Mouse (Mus musculus) activated CD4-positive, CD25-positive, alpha-beta regulatory T cell (primary cell): Measurements from ENCODE around the gene Sprr2f. TPM values are rescaled to one million over a fixed set of nuclear protein-coding genes. Genes with fewer than 3 reads are reported as not detected.

Experiments used
- polyA plus RNA-seq, 2 experiments: library from polyadenylated mRNA; unstranded; fragments of 100-300 nt; shearing (Covaris generic); gene quantifications; one replicate each; pipeline ENCODE4 v1.2.1; 2017

Gene Sprr2f
- not detected for polyA plus RNA-seq

DNA sequence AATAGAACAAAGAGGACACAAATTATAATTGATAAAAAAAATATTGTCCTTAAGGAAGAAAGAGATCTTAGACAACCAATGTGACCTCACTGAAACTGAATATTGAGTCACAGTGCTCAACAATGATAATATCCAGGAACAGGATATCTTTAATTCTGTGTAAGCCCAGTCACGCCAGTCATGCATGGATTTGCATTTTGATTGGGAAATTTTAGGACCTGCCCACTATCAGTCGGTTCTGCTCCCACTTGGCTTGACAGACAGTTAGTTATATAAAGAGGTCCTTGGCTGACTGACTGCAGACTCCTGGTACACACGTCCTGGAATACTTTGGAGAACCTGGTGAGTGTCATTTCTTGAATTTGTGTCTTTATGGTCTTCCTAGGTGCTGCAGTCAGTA is at the start of gene Sprr2f:
Gene Sprr2f (plus strand): TSS at position 301 of the 400 bp plus-strand sequence.

DNA sequence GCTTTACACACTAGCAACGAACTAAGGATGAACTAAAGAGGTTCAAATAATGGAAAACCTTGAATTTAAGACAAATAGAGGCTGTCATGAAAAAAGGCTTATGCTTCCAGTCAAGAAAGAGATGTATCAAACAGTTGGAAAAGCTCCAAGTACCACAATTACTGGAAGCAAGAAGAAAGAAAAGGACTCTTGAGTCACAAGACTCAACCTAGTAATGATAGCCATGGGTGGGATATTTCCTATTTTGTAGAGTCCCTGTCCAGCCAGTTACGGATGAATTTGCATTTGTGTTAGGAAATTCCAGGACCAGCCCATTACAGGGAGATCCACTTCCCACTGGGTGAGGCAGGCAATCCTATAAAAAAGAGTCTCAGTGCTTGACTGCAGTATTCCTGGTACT is 48.7 kb upstream of the Sprr2f start, which contains the start of gene Sprr2b:
Gene Sprr2b (plus strand): TSS at position 301 of the 400 bp plus-strand sequence.

DNA sequence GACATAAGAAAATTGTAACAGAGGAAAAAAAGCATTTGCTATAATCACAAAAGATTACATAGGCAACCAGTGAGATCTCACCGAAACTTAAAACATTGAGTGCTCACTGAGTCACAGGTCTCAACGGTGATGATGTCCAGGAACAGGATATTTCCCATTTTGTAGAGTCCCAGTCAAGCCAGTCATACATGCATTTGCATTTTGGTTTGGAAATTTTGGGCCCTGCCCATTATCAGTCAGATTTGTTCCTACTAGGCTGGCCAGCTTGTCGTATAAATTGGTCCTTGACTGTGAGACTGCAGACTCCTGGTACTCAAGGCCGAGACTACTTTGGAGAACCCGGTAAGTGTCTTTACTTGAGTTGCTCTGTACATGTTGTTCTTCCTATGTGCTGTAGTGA is 26.1 kb upstream of the Sprr2f start, which contains the start of gene Sprr2d:
Gene Sprr2d (plus strand): TSS at position 301 of the 400 bp plus-strand sequence.

DNA sequence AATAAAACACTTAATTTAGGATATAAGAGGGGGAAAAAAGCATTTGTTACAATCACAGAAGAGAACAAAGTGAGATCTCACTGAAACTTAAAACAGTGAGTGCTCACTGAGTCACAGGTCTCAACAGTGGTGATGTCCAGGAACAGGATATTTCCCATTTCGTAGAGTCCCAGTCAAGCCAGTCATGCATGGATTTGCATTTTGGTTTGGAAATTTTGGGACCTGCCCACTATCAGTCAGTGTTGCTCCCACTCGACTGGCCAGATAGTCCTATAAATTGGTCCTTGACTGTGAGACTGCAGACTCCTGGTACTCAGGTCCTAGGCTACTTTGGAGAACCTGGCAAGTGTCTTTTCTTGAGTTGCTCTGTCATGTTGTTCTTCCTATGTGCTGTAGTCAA is 13.1 kb upstream of the Sprr2f start, which contains the start of gene Sprr2e:
Gene Sprr2e (plus strand): TSS at position 301 of the 400 bp plus-strand sequence.

DNA sequence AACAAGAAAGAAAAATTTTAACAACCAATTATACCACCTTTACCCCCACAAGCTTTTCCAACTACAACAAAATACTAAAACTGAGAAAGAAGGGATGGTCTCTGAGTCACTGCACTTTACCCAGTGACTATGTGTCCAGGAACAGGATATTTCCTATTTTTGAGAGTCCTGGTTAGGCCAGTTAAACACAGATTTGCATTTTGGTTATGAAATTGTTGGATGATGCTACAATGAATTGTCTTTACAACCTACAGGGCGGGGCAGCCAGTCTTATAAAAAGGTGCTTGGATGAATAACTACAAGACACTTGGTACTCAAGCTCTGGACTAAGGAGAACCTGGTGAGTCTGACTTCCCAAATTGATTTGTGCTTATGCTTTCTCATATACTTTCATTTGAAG is 20.4 kb downstream of the Sprr2f start, which contains the start of gene Sprr2h:
Gene Sprr2h (plus strand): TSS at position 301 of the 400 bp plus-strand sequence.

DNA sequence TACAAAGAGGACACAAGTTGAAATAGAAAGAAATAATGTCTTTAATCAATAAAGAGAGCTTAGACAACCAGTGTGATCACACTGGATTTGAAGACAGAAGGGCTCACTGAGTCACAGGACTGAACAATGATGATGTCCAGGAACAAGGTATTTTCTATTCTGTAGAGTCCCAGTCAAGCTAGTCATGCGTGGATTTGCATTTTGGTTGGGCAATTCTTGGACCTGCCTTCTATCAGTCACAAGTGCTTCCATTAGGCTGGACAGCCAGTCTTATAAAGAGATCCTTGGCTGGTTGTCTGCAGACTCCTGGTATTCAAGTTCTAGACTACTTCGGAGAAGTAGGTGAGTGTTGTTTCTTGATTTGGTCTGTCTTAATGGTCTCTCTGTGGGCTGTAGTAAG is 42.7 kb downstream of the Sprr2f start, which contains the start of gene Sprr2i:
Gene Sprr2i (plus strand): TSS at position 301 of the 400 bp plus-strand sequence.

Other genes starting within 250 kb of the Sprr2f start
- gene Prr9, start 241.2 kb upstream of the Sprr2f start, polyA plus RNA-seq, result 1 to 10 TPM in 1 of 2 experiments, not detected in 1; 1.1 TPM
- gene Lelp1, start 222.4 kb upstream of the Sprr2f start, polyA plus RNA-seq, result not detected
- gene Sprr2a1, start 149.4 kb upstream of the Sprr2f start, polyA plus RNA-seq, result not detected
- not detected for gene Sprr2a2, start 149.3 kb upstream of the Sprr2f start, polyA plus RNA-seq
- not detected for gene Sprr2a3, start 79.8 kb upstream of the Sprr2f start, polyA plus RNA-seq
- gene Sprr2b, start 48.6 kb upstream of the Sprr2f start, polyA plus RNA-seq, result not detected
- not detected for gene Sprr2d, start 26.0 kb upstream of the Sprr2f start, polyA plus RNA-seq
- gene Sprr2e, start 13.0 kb upstream of the Sprr2f start, polyA plus RNA-seq, result under 1 TPM in 1 of 2 experiments, not detected in 1; 0.35 TPM
- not detected for gene Sprr2h, start 20.5 kb downstream of the Sprr2f start, polyA plus RNA-seq
- gene Sprr2i, start 42.8 kb downstream of the Sprr2f start, polyA plus RNA-seq, result not detected
- not detected for gene Sprr2j-ps, start 52.9 kb downstream of the Sprr2f start, polyA plus RNA-seq
- gene Gm9774, start 64.2 kb downstream of the Sprr2f start, polyA plus RNA-seq, result 10 to 100 TPM; 17.1 to 28.3 TPM
- gene Sprr2k, start 67.4 kb downstream of the Sprr2f start, polyA plus RNA-seq, result not detected
- not detected for gene Sprr1b, start 73.6 kb downstream of the Sprr2f start, polyA plus RNA-seq
- under 1 TPM in 1 of 2 experiments, not detected in 1; 0.52 TPM for gene Sprr3, start 93.5 kb downstream of the Sprr2f start, polyA plus RNA-seq
- not detected for gene Sprr1a, start 120.7 kb downstream of the Sprr2f start, polyA plus RNA-seq
- not detected for gene Sprr4, start 135.3 kb downstream of the Sprr2f start, polyA plus RNA-seq
- not detected for gene 2310046K23Rik, start 169.3 kb downstream of the Sprr2f start, polyA plus RNA-seq
- gene Ivl, start 208.5 kb downstream of the Sprr2f start, polyA plus RNA-seq, result not detected
- gene Smcp, start 223.8 kb downstream of the Sprr2f start, polyA plus RNA-seq, result not detected
- not detected for gene 2210017I01Rik, start 242.3 kb downstream of the Sprr2f start, polyA plus RNA-seq